Mouse (Mus musculus): ENCODE measurements around the gene Zdhhc8.

Gene Zdhhc8

DNA sequence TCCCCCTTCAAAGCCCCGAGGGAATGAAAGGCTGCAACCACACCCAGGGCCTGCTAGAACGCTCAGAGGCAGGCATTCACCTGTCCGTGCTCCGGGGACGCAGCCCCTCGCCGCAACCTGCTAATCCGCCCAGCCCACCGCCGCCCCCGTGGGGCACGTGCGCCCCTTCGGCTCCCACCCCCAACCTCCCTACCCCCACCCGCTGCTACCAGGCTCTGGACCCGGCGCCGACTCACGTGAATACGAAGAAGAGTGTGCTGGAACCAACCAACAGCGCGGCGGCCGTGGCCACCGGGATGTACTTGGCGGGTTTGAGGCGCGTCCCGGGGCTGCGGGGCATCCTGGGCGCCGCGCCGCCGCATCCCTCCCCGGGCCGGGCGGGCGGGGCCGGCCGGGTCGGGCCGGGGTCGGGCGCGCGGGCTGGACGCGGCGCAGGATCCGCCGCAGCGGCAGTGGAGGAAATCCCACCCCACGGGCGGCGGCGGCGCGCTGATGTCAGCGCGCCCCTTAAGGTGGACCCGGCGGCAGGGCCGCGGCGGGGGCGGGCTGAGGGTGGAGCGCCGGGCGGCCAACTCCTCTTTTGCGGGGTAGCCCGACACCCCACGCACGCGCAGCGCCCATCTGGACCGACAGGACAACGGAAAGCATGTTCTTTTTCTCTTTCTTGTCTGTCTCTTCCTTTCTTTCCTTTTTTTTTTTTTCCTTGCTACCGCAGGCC lies at the start of gene Zdhhc8:
TSS of gene Zdhhc8 (minus strand) at position 466 of the 718 bp plus-strand sequence.
- no peak for DNase-seq (ENCODE audit: low spot score)

- no peak for DNase-seq (ENCODE audit: low spot score)
These were observed 40.2 kb upstream of the Zdhhc8 start for GRCm38 (mm10) chr16:18275166-18275565.

- no peak for DNase-seq (ENCODE audit: low spot score)
These were observed 33.2 kb upstream of the Zdhhc8 start for GRCm38 (mm10) chr16:18268182-18268581.

DNA sequence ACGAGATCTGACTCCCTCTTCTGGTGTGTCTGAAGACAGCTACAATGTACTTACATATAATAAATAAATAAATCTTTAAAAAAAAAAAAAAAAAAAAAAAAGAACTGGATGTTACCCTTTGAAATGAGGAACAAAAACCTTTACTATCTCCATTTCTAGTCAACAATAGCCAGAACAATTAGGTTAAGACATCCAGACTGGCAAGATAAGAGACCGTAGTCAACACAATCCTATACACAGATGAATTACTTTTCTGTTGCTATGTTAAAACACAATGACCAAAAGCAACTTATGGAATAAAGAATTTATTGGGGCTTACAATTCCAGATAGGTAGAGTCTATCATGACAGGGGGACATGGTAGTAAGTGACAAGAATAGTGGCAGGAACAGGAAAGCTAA lies 30.1 kb upstream of the Zdhhc8 start:
- no peak for DNase-seq (ENCODE audit: low spot score)

DNA sequence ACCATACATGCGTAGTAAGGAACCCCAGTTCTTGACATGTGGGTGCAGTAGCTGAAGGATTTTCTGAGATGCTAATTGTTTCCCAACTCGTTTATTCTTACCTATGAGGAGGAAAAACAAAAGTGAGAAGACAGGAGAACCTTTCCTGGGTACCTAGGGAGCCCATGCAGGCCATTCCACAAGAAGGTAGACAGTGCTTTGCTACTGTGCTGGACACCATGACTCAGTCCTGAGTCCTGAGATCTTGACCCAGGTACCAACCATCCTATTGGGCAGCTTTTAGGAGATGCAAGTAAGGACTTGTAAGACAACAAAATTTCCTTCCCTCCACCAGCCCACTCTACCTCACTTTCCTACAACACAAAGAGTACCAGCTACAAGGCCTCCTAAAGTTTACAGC lies 23.3 kb upstream of the Zdhhc8 start, which contains the start of gene Gm49776:
TSS of gene Gm49776 (minus strand) at position 101 of the 400 bp plus-strand sequence.
- no peak for DNase-seq (ENCODE audit: low spot score)

GRCm38 (mm10) chr16:18253866-18254265 lies 18.9 kb upstream of the Zdhhc8 start:
- DNase-seq (ENCODE audit: low spot score): no peak

GRCm38 (mm10) chr16:18252736-18253135 lies 17.8 kb upstream of the Zdhhc8 start:
- no peak for DNase-seq (ENCODE audit: low spot score)

DNA sequence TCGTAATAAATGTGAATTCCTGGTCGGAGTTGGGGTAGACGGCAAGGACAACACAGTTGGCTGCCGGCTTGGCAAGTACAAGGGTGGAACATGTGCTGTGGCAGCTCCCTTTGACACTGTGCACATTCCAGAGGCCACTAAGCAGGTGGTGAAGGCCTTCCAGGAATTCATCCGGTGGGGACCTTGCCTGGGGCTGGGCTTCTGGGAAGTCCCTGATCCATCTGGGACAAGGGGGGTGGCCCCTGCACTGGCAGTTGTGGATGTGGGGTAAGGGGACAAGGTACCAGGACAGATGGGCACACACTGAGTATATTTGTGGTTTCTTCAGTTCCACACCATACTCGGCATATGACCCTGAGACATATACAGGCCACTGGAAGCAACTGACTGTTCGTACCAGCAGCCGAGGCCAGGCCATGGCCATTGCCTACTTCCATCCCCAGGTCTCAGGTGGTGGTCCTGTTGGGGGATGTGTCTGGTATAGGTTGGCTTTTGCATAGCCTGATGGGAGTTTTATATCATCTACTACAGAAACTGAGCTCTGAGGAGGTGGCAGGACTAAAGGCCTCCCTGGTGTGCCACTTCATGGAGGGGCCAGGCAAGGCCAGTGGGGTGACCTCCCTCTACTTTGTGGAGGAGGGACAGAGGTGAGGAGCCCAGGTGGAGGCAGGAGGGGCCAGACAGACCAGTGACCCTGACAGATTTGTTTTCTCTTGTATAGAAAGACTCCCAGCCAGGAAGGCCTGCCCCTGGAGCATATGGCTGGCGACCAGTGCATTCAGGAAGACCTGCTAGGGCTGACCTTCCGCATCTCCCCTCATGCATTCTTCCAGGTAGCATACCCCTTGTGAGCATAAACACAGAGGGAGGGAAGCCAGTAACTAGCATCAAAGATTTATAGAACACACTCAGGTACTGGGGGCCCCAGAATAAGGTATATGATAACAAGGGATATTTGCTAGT lies 16.2 kb upstream of the Zdhhc8 start:
- DNase-seq (ENCODE audit: low spot score): no peak

- no peak for DNase-seq (ENCODE audit: low spot score)
These were observed 15.3 kb upstream of the Zdhhc8 start for GRCm38 (mm10) chr16:18250231-18250630.

DNA sequence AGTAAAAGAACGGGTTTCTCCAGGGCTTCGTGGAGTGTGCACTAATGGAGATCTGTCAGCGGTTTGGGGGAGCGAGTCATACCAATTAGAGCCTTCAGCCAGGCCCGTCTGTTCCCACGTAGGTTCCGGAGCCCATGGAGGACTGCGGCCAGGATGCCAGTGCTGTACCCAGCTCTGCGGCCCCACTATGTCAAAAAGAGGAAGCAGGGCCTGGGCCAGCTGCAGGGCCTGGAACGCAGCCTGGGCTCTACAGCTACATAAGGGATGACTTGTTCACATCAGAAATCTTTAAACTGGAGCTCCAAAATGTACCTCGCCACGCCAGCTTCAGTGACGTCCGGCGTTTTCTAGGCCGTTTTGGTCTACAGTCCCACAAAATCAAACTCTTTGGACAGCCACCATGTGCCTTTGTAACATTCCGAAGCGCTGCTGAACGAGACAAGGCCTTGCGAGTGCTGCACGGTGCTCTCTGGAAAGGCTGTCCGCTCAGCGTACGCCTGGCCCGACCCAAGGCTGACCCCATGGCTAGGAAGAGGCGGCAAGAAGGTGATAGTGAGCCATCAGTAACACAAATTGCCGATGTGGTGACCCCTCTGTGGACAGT lies 14.5 kb upstream of the Zdhhc8 start:
- DNase-seq (ENCODE audit: low spot score): no peak

- DNase-seq (ENCODE audit: low spot score): peak; percentile 99
These were observed 13.8 kb upstream of the Zdhhc8 start, which contains the start of the genes Trmt2a and Ranbp1 for GRCm38 (mm10) chr16:18248433-18249363. Gene Trmt2a (plus strand): TSS chr16:18248679. Gene Ranbp1 (minus strand): TSS chr16:18248732.

DNA sequence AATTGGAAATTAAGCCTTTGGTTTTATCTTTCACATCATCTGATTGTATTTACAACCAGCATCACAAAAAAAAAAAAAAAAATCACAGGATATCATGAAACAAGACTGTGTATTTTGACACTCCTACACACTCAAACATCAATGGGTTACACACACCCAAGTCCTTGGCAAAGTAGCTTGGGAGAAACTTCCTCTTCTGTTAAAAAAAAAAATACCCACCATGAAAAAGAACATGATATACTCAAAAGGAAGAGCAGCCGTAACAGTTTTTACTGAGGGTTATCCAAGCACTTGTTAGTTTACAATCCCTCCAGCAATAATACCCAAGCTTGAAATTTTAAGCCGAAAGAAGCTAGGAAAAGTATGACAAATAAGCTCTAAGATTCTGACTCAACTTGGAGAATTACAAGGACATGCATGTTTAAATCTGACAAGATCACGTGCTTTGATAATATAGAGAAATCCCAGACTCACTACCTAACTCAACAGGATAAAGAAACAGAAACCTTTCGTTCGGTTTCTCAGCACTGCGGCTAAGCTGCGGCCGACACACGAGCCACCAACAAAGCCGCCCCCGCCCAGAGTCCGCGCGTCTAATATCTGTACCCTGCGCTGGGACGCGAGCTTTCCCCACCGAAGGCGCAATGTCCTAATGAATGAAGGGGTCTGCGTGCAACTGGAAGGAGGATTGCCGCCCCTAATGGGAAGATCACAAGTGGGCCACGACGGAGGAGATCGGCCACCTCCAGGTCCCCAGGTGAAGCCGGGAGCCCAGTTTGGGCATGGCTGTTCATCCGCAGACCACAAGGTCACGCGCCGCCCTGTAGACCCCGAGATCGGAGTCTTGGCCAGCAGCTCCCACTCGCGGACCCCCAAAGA lies 12.8 kb upstream of the Zdhhc8 start:
- DNase-seq (ENCODE audit: low spot score): no peak

GRCm38 (mm10) chr16:18241581-18241980 lies 6.6 kb upstream of the Zdhhc8 start:
- no peak for DNase-seq (ENCODE audit: low spot score)

DNA sequence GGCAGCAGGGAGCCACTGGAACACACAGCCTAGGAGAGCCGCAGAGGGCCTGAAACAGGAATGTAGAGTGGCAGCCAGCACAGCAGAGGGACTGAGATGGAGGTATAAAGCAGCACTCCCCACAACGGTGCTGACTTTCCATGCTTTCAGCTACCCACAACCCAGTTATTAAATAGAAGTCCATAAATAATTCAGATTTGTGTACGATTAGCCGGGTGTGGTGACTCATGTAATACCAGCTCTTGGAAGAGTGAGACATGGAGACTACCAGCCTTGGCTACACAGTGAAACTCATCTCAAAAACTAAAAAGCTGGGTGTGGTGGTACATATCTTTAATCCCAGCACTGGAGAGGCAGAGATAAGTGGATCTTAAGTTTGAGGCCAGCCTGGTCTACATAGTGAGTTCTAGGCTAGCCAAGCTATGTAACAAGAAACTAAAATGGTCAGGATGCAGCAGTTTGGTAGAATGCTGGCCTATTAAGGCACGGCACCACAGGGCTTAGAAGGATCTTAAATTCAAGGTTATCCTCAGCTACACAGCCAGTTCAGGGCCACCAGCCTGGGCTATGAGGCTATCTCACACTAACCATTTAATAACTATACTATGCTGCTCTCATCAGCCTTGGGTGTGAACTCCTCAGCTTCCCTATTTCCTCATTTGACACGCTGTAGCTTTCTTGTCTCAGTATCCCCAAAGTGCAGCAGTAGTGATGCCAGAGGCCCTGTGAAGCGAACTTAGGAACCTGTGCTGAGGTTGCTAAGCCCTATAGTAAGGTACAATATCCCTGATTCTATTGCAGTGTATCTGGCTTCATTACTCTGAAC lies 2.0 kb upstream of the Zdhhc8 start:
- no peak for DNase-seq (ENCODE audit: low spot score)

DNA sequence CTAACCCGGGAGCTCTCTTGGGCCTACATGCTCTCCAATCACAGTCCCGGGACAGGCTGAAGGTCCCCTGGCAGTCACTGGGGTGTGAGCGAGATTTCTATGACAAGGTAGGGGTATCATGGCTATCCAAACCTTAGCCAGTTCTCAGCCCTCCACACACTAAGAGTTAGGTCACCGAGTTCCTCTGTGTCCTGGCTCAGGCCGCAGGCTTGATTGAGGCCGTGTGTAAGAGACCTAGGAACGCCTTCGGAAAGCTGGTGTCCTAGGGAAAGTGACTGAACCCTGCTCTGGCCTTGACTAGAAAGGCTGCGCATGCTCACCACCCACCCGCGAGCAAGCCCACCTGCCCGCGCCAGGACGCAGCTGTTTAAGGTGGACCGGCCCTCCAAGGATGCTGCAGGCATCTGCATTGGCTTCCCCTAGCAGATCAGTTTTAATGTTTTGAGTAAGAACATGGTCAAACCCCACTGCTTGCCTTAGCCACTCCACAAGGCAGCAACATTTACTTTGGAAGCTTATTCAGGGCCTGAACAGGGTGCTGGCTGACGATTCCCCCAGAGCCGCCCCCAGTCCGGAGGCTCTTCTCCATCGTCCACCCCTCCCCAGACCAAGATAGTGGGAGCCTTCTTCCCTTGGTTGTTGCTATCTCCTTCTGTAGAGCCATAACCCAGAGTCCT lies 591 bp upstream of the Zdhhc8 start:
- DNase-seq (ENCODE audit: low spot score): no peak

GRCm38 (mm10) chr16:18233919-18234670 lies 841 bp downstream of the Zdhhc8 start:
- no peak for DNase-seq (ENCODE audit: low spot score)

- no peak for DNase-seq (ENCODE audit: low spot score)
These were observed 1.5 kb downstream of the Zdhhc8 start for GRCm38 (mm10) chr16:18233451-18233850.

DNA sequence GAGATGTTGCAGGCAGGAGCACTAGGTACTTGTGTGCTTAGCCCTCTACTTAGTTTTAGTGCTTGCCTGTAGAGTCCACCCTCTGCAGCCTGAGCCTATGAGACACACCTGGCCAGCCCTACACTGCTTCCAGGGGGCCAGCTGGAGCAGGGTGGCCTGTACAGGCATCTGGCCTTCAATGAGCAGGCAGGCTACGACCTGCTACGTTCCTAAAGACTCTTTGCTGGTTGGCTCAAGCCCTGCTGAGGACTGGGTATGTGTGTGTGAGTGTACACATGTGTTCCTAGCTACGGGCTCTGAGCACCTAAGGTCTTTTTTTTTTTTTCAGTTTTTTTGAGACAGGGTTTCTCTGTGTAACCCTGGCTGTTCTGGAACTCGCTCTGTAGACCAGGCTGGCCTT lies 3.5 kb downstream of the Zdhhc8 start:
- no peak for DNase-seq (ENCODE audit: low spot score)
